Mouse (Mus musculus) midbrain, embryonic 13.5 days (tissue): ENCODE results near the gene Timp3. TPM values are rescaled to one million over a fixed set of nuclear protein-coding genes. Genes with fewer than 3 reads are reported as not detected.

ENCODE experiments used
- polyA plus RNA-seq: library from polyadenylated mRNA; unstranded; fragments of >200 nt; fragmentation: Nextera tagmentation; extraction: Ambion mirVana; gene quantifications from 2 replicates; pipeline ENCODE4 v1.2.1, GENCODE M21; 2015

Timp3 gene
- polyA plus RNA-seq, 1 experiment from 2014 or later: 19.9 TPM

Other genes with a start within 250 kb of the Timp3 start
- gene Syn3, start 198.5 kb downstream of the Timp3 start, polyA plus RNA-seq: 13.4 and 13.8 TPM in 2 replicates